Mouse (Mus musculus) bone marrow, adult 2 months (tissue): Measurements from ENCODE around the gene Sh3bp1. TPM values are rescaled to one million over a fixed set of nuclear protein-coding genes. Genes with fewer than 3 reads are reported as not detected.

Experiments used
- H3K27ac ChIP-seq: fragments of 200-500 bp; 2 replicates; pipeline ENCODE4 v1.5.1; 2012; ENCODE audit warnings: low read depth, mild to moderate bottlenecking, control low read depth, inconsistent platforms, low read length; ENCODE audit not compliant: control insufficient read depth, poor library complexity, insufficient read depth
- H3K4me1 ChIP-seq: fragments of 200-500 bp; 2 replicates; pipeline ENCODE4 v1.6.1; 2011; ENCODE audit warnings: low read length; ENCODE audit not compliant: control insufficient read depth, insufficient read depth
- H3K4me3 ChIP-seq: fragments of 200-500 bp; replicated peaks from 2 replicates; pipeline ENCODE3; 2011; ENCODE audit warnings: mild to moderate bottlenecking, low read depth, low read length, control low read depth; ENCODE audit not compliant: control insufficient read depth
- CTCF ChIP-seq: fragments of 200-500 bp; IDR thresholded peaks from 2 replicates; pipeline ENCODE4 v1.5.1; 2011; ENCODE audit warnings: low read length, control low read depth; ENCODE audit not compliant: control insufficient read depth, insufficient read depth
- POLR2A ChIP-seq: fragments of 200-500 bp; IDR thresholded peaks from 2 replicates; pipeline ENCODE4 v1.6.1; 2011; ENCODE audit warnings: low read depth, mild to moderate bottlenecking, control low read depth, low read length, borderline replicate concordance; ENCODE audit not compliant: control insufficient read depth
- WGBS: fragments of 180-500 bp; shearing (Covaris S2); methylation state at CpG from one replicate; pipeline ENCODE4 v1.1.7; 2018; 5-methylcytosine and 5-hydroxymethylcytosine counted together
- polyA plus RNA-seq: library from polyadenylated mRNA; stranded (reverse); fragments of >200 nt; gene quantifications from 2 replicates; pipeline ENCODE4 v1.2.4, GENCODE M21; 2011; ENCODE audit warnings: low replicate concordance; ENCODE audit not compliant: missing spikeins, insufficient read depth, insufficient read length

Sh3bp1 gene
- polyA plus RNA-seq, 1 experiment: 63.2 TPM

DNA sequence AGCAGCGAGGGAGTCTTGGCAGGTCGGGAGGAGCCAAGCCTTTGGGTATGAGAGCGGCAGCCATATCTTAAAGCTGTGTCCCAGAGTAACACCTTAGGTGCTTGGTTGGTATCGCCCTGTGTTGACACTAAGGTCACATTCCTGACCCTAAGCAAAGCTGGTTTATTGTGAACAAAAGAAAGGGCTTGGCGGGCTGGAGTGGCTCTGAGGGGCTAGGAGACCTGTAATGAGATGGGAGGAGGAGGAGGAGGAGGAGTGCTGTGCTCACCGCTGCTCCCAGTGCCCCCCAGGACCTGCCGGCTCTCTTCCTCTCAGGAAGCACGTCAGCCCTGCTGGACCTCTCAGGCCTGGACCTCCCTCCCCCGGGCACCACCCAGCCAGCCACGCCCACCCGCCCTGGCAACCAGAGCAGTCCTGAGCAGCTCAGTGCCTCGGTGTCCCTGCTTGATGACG, 10.1 kb upstream of the Sh3bp1 start:
- TF ChIP-seq POLR2A (no peak), CTCF (no peak)
- 65% methylated on average over 13 of the region's 13 CpGs for WGBS
- H3K27ac ChIP-seq: no peak overlapping the region
- H3K4me3 ChIP-seq: no peak overlapping the region
- no peaks in the 10 kb centered on the region; the same call in 1 of the 2 replicates for H3K4me1 ChIP-seq

DNA sequence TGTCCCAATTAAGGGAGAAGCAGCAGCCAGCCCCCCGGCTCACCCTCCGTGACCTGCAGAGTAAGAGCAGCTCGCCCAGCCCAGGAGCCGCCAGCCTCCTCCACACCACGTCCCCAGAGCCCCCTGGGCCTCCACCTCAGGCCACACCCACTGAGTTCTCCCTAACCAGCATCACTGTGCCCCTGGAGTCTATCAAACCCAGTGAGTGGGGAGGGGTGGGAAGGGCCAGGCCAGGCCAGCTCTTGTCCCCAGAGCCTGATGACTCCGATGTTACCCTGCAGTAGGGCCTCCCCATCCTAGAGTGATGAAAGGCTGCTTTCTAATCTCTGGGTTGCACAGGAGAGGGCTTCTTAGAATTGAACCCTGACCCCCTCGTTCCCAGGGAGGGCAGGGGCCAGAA, 7.1 kb upstream of the Sh3bp1 start:
- WGBS: 84% methylated on average over 7 of the region's 7 CpGs
- no peak overlapping the region for H3K27ac ChIP-seq
- TF ChIP-seq CTCF: no peak
- no peak for TF ChIP-seq POLR2A
- H3K4me3 ChIP-seq: no peak overlapping the region
- H3K4me1 ChIP-seq: peaks cover 14% of the 10 kb centered on the region

DNA sequence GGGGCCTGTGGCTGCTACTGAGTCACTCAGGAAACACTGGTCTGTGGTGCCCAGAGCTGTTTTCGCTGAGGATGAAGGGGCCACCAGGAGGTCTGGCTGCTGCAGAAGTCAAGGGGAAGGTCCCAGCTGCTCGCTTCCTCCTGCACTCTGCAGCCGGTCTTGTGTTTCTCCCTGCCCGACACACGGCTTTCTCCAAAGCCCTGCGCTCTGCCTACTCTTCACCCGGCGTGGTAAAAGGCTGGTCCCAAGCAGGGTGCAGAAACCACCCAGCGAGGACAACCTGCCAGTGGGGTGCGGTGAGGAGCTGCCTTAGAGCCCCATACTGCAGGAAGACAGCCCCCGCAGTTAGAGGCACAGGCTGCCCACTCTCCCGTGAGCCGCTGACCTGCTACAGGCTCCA, 4.8 kb upstream of the Sh3bp1 start:
- no peak for TF ChIP-seq CTCF
- TF ChIP-seq POLR2A: no peak
- Histone ChIP-seq H3K4me3 (no peak overlapping the region), H3K27ac (peak overlapping the region; percentile 70), H3K4me1 (peaks cover 23% of the 10 kb centered on the region)
- WGBS: 10% methylated on average over 13 of the region's 13 CpGs

DNA sequence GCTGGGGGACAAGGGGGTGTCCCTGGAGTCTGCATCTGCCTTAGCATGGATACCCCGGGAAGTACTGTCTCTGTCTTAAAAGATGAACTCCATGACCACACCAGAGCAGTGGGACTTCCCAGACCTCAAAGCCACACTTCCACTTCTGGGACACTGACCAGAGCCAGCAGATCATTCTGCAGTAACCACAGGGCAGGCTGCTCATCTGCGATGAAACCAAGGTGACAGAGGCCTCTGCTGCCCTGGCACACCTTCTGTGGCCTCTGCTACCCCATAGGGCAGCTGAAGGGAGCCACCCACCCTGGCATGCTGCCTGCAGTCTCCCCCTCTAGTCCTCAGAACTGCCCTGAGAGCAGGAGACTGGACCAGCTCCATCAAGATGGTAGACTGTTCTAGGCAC, 3.8 kb upstream of the Sh3bp1 start:
- TF ChIP-seq CTCF (no peak), POLR2A (no peak)
- H3K4me1 ChIP-seq: peaks cover 23% of the 10 kb centered on the region
- no peak overlapping the region for H3K4me3 ChIP-seq
- 8% methylated on average over 2 of the region's 2 CpGs for WGBS
- H3K27ac ChIP-seq: peak overlapping the region; percentile 64

DNA sequence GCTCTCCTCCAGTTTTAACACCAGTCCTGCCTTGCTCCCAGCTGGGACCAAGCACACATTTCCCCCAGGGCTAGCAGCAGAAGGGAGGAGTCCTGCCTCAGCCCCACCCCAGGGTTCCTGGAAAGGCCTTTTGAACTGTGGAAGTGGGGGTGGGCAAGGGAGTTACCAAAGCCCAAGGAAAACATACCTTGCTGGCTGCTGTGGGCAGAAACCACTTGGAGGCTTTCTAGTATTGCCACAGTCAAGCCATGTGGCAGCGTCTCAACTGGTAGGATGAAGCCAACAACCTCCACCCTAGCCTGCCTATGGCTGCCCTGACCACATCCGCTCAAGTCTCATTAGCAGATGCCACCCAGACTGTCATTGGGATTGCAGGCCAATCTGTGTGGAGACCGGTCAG, 3.4 kb upstream of the Sh3bp1 start:
- 18% methylated on average over 3 of the region's 3 CpGs for WGBS
- TF ChIP-seq POLR2A: no peak
- no peak for TF ChIP-seq CTCF
- H3K4me1 ChIP-seq: peaks cover 23% of the 10 kb centered on the region
- H3K4me3 ChIP-seq: no peak overlapping the region
- peak overlapping the region; percentile 64 for H3K27ac ChIP-seq

DNA sequence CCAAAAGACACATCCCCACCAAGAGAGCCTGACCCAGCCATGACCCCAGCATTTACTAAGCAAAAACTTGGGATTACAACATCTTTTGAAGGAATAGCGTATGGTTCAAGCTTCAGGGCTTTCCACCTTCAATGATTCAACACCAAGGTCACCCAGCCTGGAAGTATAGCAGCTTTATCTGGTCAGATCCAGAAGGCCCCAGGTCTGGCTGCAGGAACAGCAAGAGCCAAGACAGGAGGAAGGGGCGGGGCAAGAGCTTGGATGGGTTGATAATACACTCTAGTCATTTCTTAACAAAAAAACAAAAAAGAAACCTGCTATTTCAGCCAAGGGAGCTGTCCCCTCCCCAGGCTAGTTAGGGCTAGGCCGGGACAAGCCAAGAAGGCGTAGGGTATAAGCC, 2.1 kb upstream of the Sh3bp1 start:
- no peak overlapping the region for H3K4me3 ChIP-seq
- H3K27ac ChIP-seq: no peak overlapping the region
- TF ChIP-seq CTCF: no peak
- TF ChIP-seq POLR2A: no peak
- WGBS: 49% methylated on average over 4 of the region's 4 CpGs
- peaks cover 23% of the 10 kb centered on the region for H3K4me1 ChIP-seq

DNA sequence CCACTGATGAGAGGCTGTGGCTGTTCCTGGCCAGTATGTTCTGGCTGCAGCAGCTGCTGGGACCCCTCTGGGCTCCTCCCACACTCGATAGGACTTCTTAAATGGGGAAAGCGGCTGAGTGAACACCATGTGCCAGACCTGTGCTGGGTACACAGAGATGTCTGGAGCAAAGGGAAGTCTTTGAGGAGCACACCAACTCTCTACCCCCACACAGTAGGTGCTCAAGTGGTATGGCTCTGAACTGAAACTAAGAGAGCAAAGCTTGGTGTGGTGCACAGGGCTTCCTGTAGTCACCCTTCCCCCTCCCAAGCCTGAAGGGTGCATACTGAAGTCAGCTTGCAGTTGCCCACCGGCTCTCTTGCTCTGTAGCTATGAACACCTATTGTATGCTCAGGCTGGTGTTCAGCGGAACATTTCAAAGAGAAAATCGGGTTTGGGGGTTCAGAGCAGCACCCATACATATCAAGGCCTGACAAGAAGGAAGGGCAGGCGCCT, 1.0 kb upstream of the Sh3bp1 start:
- Histone ChIP-seq H3K4me3 (peak overlapping the region; percentile 33), H3K4me1 (peaks cover 25% of the 10 kb centered on the region), H3K27ac (peak overlapping the region; percentile 88)
- 10% methylated on average over 6 of the region's 6 CpGs for WGBS
- TF ChIP-seq CTCF (no peak), POLR2A (no peak)

DNA sequence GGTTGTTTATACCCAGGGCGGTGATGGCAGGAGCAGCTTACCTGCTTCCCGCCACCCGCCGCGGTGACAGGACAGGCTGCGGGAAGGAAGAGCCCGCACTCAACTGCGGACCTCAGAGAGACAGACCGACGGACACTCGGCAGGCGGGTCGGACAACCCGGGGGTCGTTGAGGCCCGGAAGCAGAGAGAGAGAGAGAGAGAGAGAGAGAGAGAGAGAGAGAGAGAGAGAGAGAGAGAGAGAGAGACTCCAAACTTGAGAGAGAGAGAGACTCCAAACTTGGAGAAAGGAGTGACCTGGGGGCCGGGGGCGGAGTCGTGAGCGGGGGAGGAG, 194 bp upstream of the Sh3bp1 start, which contains the start of gene Gm49510:
Gm49510 (plus strand) TSS at position 259 of the 331 bp plus-strand sequence.
- peaks cover 25% of the 10 kb centered on the region for H3K4me1 ChIP-seq
- peak within 1 kb of the TSS; percentile 88 for H3K27ac ChIP-seq
- TF ChIP-seq CTCF (no peak), POLR2A (no peak)
- H3K4me3 ChIP-seq: peak within 1 kb of the TSS; percentile 88
- under 1% methylated on average over 20 of the region's 20 CpGs for WGBS
